Mouse (Mus musculus) forebrain, embryonic 11.5 days (tissue): ENCODE data around the gene Ndc80. TPM values are rescaled to one million over a fixed set of nuclear protein-coding genes. Genes with fewer than 3 reads are reported as not detected.
"Not testable (repeated sequence)": the region's sequence is repeated elsewhere in the genome, so short reads cannot be mapped to it uniquely, and the experiment has no call there.

Experiments used
- ATAC-seq: fragments of 200-750 bp; cut with Nextera tagmentation; replicated peaks from 2 replicates; pipeline ENCODE4 v1.8.0; 2017; ENCODE audit warnings: moderate TSS enrichment; ENCODE audit not compliant: low FRiP score
- DNase-seq: peaks from one replicate; pipeline ENCODE4 v3.0.0-alpha.2; 2017; ENCODE audit warnings: low spot score
- H3K27ac ChIP-seq: fragments of 300-500 bp; sonication (generic); 2 replicates; pipeline ENCODE4 v1.5.1; 2014; ENCODE audit warnings: low read depth, low read length
- H3K27me3 ChIP-seq: fragments of 300-500 bp; sonication (generic); 2 replicates; pipeline ENCODE4 v1.6.1; 2014; ENCODE audit warnings: mild to moderate bottlenecking, low read length, mixed read lengths; ENCODE audit not compliant: control insufficient read depth, insufficient read depth
- H3K36me3 ChIP-seq: fragments of 300-500 bp; sonication (generic); 2 replicates; pipeline ENCODE4 v1.6.1; 2014; ENCODE audit warnings: mild to moderate bottlenecking, low read length, moderate library complexity, mixed read lengths; ENCODE audit not compliant: control insufficient read depth, insufficient read depth
- H3K4me1 ChIP-seq: fragments of 300-500 bp; sonication (generic); replicated peaks from 2 replicates; pipeline ENCODE4 v1.6.1; 2014; ENCODE audit warnings: low read length, mixed read lengths; ENCODE audit not compliant: control insufficient read depth, insufficient read depth
- H3K4me2 ChIP-seq: fragments of 300-500 bp; sonication (generic); 2 replicates; pipeline ENCODE4 v1.6.1; 2014; ENCODE audit warnings: low read depth, mild to moderate bottlenecking, low read length, moderate library complexity, mixed read lengths; ENCODE audit not compliant: severe bottlenecking
- H3K4me3 ChIP-seq: fragments of 300-500 bp; sonication (generic); 2 replicates; pipeline ENCODE4 v1.5.1; 2014; ENCODE audit warnings: low read depth, low read length
- H3K9ac ChIP-seq: fragments of 300-500 bp; sonication (generic); 2 replicates; pipeline ENCODE4 v1.6.1; 2014; ENCODE audit warnings: low read length
- H3K9me3 ChIP-seq: fragments of 300-500 bp; sonication (generic); 2 replicates; pipeline ENCODE4 v1.6.1; 2016; ENCODE audit warnings: low read length, mixed read lengths; ENCODE audit not compliant: control insufficient read depth
- WGBS: fragments of 180-500 bp; shearing (Covaris S2); extraction: QIAGEN DNeasy Blood & Tissue Kit; methylation state at CpG from one replicate; pipeline ENCODE4 v1.1.7; 2014; 5-methylcytosine and 5-hydroxymethylcytosine counted together
- polyA plus RNA-seq: library from polyadenylated mRNA; unstranded; fragments of >200 nt; fragmentation: Nextera tagmentation; extraction: Ambion mirVana; gene quantifications from 2 replicates; pipeline ENCODE4 v1.2.1, GENCODE M21; 2014

Gene Ndc80
- polyA plus RNA-seq, result 69.3 and 70.5 TPM in 2 replicates

- H3K9ac ChIP-seq, result peak within 1 kb of the TSS; percentile 79
- peak within 1 kb of the TSS; percentile 98 for H3K27ac ChIP-seq
- WGBS, result under 1% methylated on average over 66 of the region's 66 CpGs
- peak; percentile 98 for ATAC-seq
- peak within 1 kb of the TSS; percentile 58 for H3K4me3 ChIP-seq
- H3K4me1 ChIP-seq, result peaks cover 2% of the 10 kb centered on the region; the same call in 1 of the 2 replicates
- no peaks in the 10 kb centered on the region for H3K9me3 ChIP-seq
- no peaks in the 10 kb centered on the region for H3K36me3 ChIP-seq
- H3K4me2 ChIP-seq, result peak within 1 kb of the TSS; percentile 56
- no peaks in the 10 kb centered on the region for H3K27me3 ChIP-seq
- peak; percentile 96 for DNase-seq
These were observed at the start of gene Ndc80 for GRCm38 (mm10) chr17:71526711-71527564. Ndc80 (minus strand) TSS chr17:71526857.

- no peak overlapping the region for H3K9ac ChIP-seq
- no peak for DNase-seq
- no peaks in the 10 kb centered on the region for H3K36me3 ChIP-seq
- no peaks in the 10 kb centered on the region for H3K27me3 ChIP-seq
- no peak overlapping the region for H3K27ac ChIP-seq
- no peak overlapping the region for H3K4me3 ChIP-seq
- no peaks in the 10 kb centered on the region for H3K4me1 ChIP-seq
- H3K4me2 ChIP-seq, result no peak overlapping the region
- no peak for ATAC-seq
- H3K9me3 ChIP-seq, result no peaks in the 10 kb centered on the region
These were observed 35.0 kb upstream of the Ndc80 start for GRCm38 (mm10) chr17:71561631-71562030.

GRCm38 (mm10) chr17:71552901-71553300, 26.2 kb upstream of the Ndc80 start:
- H3K36me3 ChIP-seq, result no peaks in the 10 kb centered on the region
- DNase-seq, result no peak
- peak overlapping the region; percentile 99; the same call in 1 of the 2 replicates for H3K4me2 ChIP-seq
- no peak for ATAC-seq
- 11% methylated on average over 11 of the region's 11 CpGs for WGBS
- H3K4me3 ChIP-seq, result peak overlapping the region; percentile 64; the same call in 1 of the 2 replicates
- peaks cover 7% of the 10 kb centered on the region for H3K27me3 ChIP-seq
- H3K9me3 ChIP-seq, result no peaks in the 10 kb centered on the region
- H3K4me1 ChIP-seq, result peaks cover 4% of the 10 kb centered on the region; the same call in 1 of the 2 replicates
- H3K27ac ChIP-seq, result no peak overlapping the region
- H3K9ac ChIP-seq, result no peak overlapping the region

GRCm38 (mm10) chr17:71551757-71552451, 25.2 kb upstream of the Ndc80 start, which contains the start of gene Spdya:
Spdya (plus strand) TSS chr17:71552061.
- 0 out of 2 replicates have a peak within 1 kb of the TSS, but pooled peaks have one; percentile 25 for H3K27ac ChIP-seq
- no peaks in the 10 kb centered on the region for H3K9me3 ChIP-seq
- peak within 1 kb of the TSS; percentile 99 for H3K4me2 ChIP-seq
- no peaks in the 10 kb centered on the region for H3K36me3 ChIP-seq
- H3K4me1 ChIP-seq, result peaks cover 4% of the 10 kb centered on the region; the same call in 1 of the 2 replicates
- whole genome bisulfite sequencing, result under 1% methylated on average over 71 of the region's 78 CpGs
- H3K27me3 ChIP-seq, result peaks cover 7% of the 10 kb centered on the region
- ATAC-seq, result peak; percentile 95
- peak within 1 kb of the TSS; percentile 64 for H3K4me3 ChIP-seq
- peak within 1 kb of the TSS; percentile 90 for H3K9ac ChIP-seq
- DNase-seq, result peak; percentile 95

- Histone ChIP-seq H3K27me3 (peaks cover 7% of the 10 kb centered on the region), H3K36me3 (no peaks in the 10 kb centered on the region), H3K9me3 (no peaks in the 10 kb centered on the region), H3K4me1 (peaks cover 4% of the 10 kb centered on the region; the same call in 1 of the 2 replicates), H3K27ac (no peak overlapping the region), H3K4me2 (peak overlapping the region; percentile 99), H3K9ac (peak overlapping the region; percentile 69), H3K4me3 (peak overlapping the region; percentile 64)
- ATAC-seq, result no peak
- DNase-seq, result no peak
- WGBS, result 7% methylated on average over 6 of the region's 6 CpGs
These were observed 24.7 kb upstream of the Ndc80 start for GRCm38 (mm10) chr17:71551350-71551749.

GRCm38 (mm10) chr17:71548586-71548985, 21.9 kb upstream of the Ndc80 start:
- DNase-seq (no peak), ATAC-seq (no peak)
- Histone ChIP-seq H3K27ac (no peak overlapping the region), H3K4me3 (no peak overlapping the region), H3K36me3 (no peaks in the 10 kb centered on the region), H3K4me1 (peaks cover 4% of the 10 kb centered on the region; the same call in 1 of the 2 replicates), H3K4me2 (no peak overlapping the region), H3K9ac (no peak overlapping the region), H3K27me3 (peaks cover 7% of the 10 kb centered on the region), H3K9me3 (no peaks in the 10 kb centered on the region)
- WGBS, result 9% methylated on average over 1 of the region's 1 CpGs

- ATAC-seq (no peak), DNase-seq (no peak)
- no peaks in the 10 kb centered on the region for H3K4me1 ChIP-seq
- no peak overlapping the region for H3K27ac ChIP-seq
- H3K4me2 ChIP-seq, result no peak overlapping the region
- no peak overlapping the region for H3K4me3 ChIP-seq
- no peaks in the 10 kb centered on the region for H3K27me3 ChIP-seq
- WGBS, result 86% methylated on average over 3 of the region's 3 CpGs
- no peaks in the 10 kb centered on the region for H3K9me3 ChIP-seq
- no peak overlapping the region for H3K9ac ChIP-seq
- H3K36me3 ChIP-seq, result no peaks in the 10 kb centered on the region
These were observed 10.5 kb upstream of the Ndc80 start for GRCm38 (mm10) chr17:71537164-71537563.

- ATAC-seq, H3K9ac ChIP-seq, H3K27ac ChIP-seq, H3K36me3 ChIP-seq, DNase-seq, H3K4me1 ChIP-seq, H3K4me2 ChIP-seq, H3K4me3 ChIP-seq, H3K9me3 ChIP-seq, H3K27me3 ChIP-seq: not testable (repeated sequence)
- 75% methylated on average over 1 of the region's 1 CpGs for WGBS
These were observed 8.9 kb upstream of the Ndc80 start for GRCm38 (mm10) chr17:71535595-71535994.
